Mouse (Mus musculus): Measurements from ENCODE around the gene Rpl22l1. TPM values are rescaled to one million over a fixed set of nuclear protein-coding genes. Genes with fewer than 3 reads are reported as not detected.
"Not testable (repeated sequence)": the region's sequence is repeated elsewhere in the genome, so short reads cannot be mapped to it uniquely, and the experiment has no call there.

Rpl22l1 gene
- polyA plus RNA-seq, 1 experiment from 2014 or later = 350 TPM

GRCm38 (mm10) chr3:28843231-28843630 lies 38.0 kb downstream of the Rpl22l1 start:
- Histone ChIP-seq H3K36me3 (no peaks in the 10 kb centered on the region), H3K4me3 (no peak overlapping the region), H3K27me3 (no peaks in the 10 kb centered on the region), H3K4me1 (peaks cover 9% of the 10 kb centered on the region), H3K4me2 (replicated peaks) (no peak overlapping the region), H3K9ac (replicated peaks) (no peak overlapping the region), H3K9me3 (no peaks in the 10 kb centered on the region), H3K27ac (replicated peaks) (no peak overlapping the region)
- ATAC-seq (ENCODE audit: low FRiP score, low read depth) = no peak
- 36% methylated on average over 8 of the region's 8 CpGs for whole genome bisulfite sequencing

GRCm38 (mm10) chr3:28847115-28847514 lies 41.9 kb downstream of the Rpl22l1 start:
- Histone ChIP-seq H3K9me3 (no peaks in the 10 kb centered on the region), H3K9ac (replicated peaks) (no peak overlapping the region), H3K4me3 (no peak overlapping the region), H3K4me1 (peaks cover 5% of the 10 kb centered on the region), H3K4me2 (replicated peaks) (no peak overlapping the region), H3K27ac (replicated peaks) (no peak overlapping the region), H3K36me3 (no peaks in the 10 kb centered on the region), H3K27me3 (no peaks in the 10 kb centered on the region)
- no peak for ATAC-seq (ENCODE audit: low FRiP score, low read depth)

- not testable (repeated sequence) for H3K9me3 ChIP-seq; H3K4me3 ChIP-seq; H3K27ac ChIP-seq (replicated peaks); H3K36me3 ChIP-seq; H3K9ac ChIP-seq (replicated peaks); H3K4me1 ChIP-seq; ATAC-seq (ENCODE audit: low FRiP score, low read depth); H3K27me3 ChIP-seq; H3K4me2 ChIP-seq (replicated peaks)
- 89% methylated on average over 3 of the region's 3 CpGs for WGBS
Measured at GRCm38 (mm10) chr3:28852174-28852573, 46.9 kb downstream of the Rpl22l1 start.

Other genes with a start within 250 kb of the Rpl22l1 start
- gene Slc2a2, start 107.5 kb upstream of the Rpl22l1 start, polyA plus RNA-seq (2016; fragmentation: Nextera tagmentation; extraction: Ambion mirVana) = 0.04 and 0.05 TPM in 2 replicates
- 14.5 and 15.5 TPM in 2 replicates for gene Eif5a2, start 24.2 kb upstream of the Rpl22l1 start, polyA plus RNA-seq (2016; fragmentation: Nextera tagmentation; extraction: Ambion mirVana)
- gene Gm1527, start 87.2 kb downstream of the Rpl22l1 start, polyA plus RNA-seq (2016; fragmentation: Nextera tagmentation; extraction: Ambion mirVana) = not detected in 2 replicates

Data from midbrain, embryonic 12.5 days (tissue).